Mouse (Mus musculus) left cerebral cortex, adult 11 months (tissue): ENCODE measurements around the gene Capn8.

Experiments
- DNase-seq: peaks from one replicate; pipeline ENCODE4 v3.0.0; 2022; ENCODE audit warnings: low spot score

Capn8 gene

DNA sequence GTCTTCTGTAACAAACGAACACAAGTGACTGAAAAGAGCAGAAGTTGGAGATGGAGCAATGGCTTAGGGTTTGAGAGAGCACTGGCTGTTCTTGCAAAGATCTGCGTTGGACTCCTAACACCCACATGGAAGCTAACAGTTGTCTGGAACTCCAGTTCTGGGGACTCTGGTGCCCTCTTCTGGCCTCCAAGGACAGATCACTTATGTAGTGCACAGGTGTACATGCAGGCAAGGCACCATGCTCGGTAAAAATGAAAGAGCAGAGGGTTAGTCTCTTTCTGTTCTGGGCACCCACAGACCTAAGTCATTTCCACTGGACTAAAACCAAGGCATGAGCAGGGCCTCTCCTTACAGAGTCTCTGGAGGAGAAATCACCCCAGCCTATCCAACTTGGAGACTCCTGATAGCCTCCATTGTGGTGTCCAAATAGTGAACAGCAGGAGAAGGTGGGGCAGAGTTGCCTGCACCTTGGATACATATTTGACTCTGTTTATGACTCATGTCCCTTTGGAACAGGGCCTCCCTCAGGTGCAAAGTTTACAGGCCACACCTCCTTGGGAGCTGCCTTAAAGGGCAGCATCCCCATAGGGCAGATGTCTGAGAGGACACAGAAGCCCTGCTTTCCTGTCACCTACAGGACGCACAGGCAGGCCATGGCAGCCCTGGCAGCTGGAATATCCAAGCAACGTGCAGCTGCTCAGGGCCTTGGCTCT lies at the start of gene Capn8:
TSS of gene Capn8 (plus strand) at position 600 of the 713 bp plus-strand sequence.
- no peak for DNase-seq

- DNase-seq, result peak; percentile 53
Observed at GRCm38 (mm10) chr1:182516758-182517676, 47.8 kb upstream of the Capn8 start, which contains the start of gene Capn2. TSS of gene Capn2 (minus strand) at chr1:182517608.

- DNase-seq, result no peak
Observed at GRCm38 (mm10) chr1:182517677-182518011, 47.2 kb upstream of the Capn8 start.

GRCm38 (mm10) chr1:182518143-182518680 lies 46.6 kb upstream of the Capn8 start:
- no peak for DNase-seq

GRCm38 (mm10) chr1:182518811-182519210 lies 46.0 kb upstream of the Capn8 start:
- DNase-seq, result no peak

DNA sequence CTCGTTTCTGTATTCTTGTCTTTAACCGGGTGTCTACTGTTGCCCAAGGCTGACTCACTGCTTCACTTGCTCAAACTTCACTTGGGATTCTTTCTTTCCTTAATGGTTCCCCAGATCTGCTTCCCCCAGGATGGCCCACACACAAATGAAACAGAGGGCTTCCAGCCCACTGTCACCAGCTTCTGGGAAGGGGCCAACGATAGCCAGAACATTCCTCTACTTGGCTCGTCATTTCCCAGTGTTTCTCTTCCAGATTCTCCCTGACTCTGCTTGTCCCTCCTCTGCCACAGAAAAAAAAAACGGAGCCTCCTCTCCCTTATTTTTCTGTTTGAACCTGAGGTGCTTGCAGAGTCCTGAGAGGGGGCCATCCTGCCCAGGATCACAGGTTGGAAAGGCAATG lies 45.5 kb upstream of the Capn8 start:
- DNase-seq, result no peak

GRCm38 (mm10) chr1:182520091-182520937 lies 44.5 kb upstream of the Capn8 start:
- no peak for DNase-seq

GRCm38 (mm10) chr1:182520938-182521500 lies 43.8 kb upstream of the Capn8 start:
- no peak for DNase-seq

DNA sequence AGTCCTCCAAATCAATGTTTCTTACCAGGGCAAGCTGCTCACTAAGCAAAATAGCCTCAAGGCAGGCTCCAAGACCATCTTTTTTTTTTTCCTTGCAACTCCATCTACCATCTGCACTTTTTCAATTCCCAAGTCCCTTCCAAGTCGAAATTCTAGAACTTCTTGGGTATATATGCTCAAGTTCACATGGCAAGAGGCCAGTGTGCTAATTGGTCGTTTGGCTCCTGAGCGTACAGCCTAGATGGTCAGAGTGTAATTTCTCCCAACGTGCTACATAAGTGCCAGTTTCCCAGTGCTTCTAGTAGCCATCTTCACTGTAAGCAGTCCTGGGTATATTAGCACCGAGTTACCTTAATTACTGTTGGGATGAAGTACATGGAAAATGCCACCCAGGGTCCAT lies 41.8 kb upstream of the Capn8 start:
- no peak for DNase-seq

DNA sequence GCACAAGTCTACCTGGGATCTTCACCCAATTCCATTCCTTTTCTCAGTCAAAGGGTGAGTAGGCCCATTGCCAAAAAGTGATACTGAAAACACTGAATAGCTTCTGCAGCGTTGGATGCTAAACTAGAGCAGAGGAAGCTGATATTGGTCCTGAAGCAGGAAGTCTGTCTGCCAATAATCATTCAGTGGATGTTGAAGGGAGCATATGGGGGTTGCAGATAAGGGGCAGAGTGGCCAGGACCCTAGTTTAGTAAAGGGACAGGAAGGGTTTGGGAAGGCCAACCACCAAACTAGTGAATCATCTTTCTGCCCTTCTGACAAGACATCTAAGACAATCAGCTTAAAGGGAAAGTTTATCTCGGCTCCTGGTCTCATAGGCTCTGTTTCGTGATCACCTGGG lies 41.1 kb upstream of the Capn8 start:
- no peak for DNase-seq

DNA sequence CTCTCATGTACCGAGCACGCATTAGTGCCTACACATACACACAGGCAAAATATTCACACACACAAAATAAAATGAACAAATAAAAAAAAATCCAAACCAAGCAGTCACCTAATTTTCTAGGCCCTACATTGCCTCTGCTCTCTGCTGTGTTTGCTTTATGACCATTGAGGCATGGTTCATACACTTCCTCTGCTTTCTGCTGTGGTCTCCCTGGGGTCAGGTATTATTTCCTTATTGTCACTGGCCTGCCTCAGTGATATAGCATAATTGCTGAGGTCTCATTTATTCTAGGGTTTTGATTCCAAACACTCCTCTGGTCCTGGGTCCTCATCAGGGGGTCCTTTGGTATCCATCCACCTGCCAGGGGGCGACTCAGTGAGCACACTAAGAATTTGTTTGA lies 39.2 kb upstream of the Capn8 start:
- no peak for DNase-seq

- DNase-seq, result no peak
Observed at GRCm38 (mm10) chr1:182527261-182527766, 37.5 kb upstream of the Capn8 start.

- no peak for DNase-seq
Observed at GRCm38 (mm10) chr1:182527921-182528858, 36.6 kb upstream of the Capn8 start.

DNA sequence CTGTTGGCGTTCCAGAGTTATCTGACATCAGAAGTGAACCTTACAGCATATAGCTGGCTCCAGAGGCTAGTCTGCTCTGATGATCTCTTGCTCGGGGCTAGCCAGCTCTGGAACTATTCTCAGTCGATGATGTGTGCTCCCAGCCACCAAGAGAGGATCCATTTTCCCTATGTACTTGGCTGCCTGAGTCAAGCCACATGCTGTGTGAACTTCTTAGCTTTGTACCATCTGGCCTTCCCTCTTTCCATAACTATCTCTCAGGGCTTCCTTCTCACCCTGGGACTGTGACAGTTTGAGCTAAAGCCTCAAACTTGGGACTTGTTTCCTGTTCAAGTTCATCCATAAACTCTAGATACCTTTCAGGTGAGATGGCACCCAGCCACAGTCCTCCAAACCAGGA lies 31.2 kb upstream of the Capn8 start:
- no peak for DNase-seq

- DNase-seq, result no peak
Observed at GRCm38 (mm10) chr1:182535080-182535481, 29.7 kb upstream of the Capn8 start.

- DNase-seq, result peak; percentile 82
Observed at GRCm38 (mm10) chr1:182539023-182539940, 25.5 kb upstream of the Capn8 start.

DNA sequence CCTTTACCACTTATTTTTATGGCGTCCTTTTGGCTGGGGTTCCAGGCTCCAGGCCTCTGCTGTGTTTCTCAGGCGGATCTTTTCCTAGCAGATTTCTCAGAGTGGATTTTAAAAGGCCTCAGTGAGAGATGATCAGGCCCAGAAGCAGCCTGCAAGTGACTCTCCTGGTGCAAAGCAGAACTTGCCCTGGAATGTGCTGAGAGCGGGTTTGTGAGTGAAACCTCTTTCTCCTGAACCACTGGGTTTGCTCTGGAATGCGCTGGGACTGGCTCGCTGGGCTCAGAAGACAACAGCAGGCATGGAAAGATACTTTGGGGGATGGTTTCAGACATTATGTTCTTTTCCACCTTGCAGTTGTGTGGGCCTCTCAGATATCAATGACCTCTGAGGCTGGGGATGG lies 22.7 kb upstream of the Capn8 start:
- no peak for DNase-seq

GRCm38 (mm10) chr1:182543136-182543535 lies 21.7 kb upstream of the Capn8 start:
- DNase-seq, result no peak

- DNase-seq, result no peak
Observed at GRCm38 (mm10) chr1:182543906-182544305, 20.9 kb upstream of the Capn8 start.
